Mouse (Mus musculus): ENCODE measurements around the gene Pip5kl1.

Pip5kl1 gene

DNA sequence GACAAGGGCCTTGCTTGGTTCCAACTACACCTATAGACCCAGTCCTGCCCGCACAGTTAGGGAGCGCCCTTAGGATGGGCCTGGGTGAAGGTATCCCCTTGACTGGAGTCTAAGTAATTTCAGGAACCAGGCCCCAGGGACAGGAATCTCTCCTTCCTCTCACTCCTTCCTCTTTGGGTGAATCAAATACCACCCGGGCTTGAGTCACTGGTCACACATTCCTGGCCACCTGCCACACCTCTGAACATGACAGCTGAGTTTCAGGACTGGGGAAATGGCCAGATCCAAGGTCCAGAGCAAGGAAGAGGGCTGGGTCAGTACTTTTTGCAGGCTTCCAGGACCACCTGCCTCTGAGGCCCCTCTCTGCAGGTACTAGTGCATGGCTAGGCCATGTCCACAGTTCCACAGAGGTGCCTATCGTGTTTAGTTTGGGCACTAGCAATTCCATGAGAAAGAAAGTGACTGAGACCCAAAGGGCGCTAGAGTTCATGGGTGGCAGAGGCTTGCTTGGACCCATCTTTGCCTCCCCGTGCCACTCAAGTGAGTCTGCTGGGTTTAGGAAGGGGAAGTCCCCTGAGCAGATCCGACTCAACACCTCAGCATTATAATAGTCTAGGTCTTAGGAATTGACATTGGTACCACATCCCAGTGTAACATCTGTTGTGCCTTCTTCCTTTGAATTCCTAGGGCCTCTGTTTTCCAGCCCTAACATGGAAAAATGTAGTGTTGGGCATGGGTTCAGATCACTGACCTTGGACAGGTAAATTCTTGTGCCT lies 26.4 kb upstream of the Pip5kl1 start:
- DNase-seq (ENCODE audit: low read depth, low spot score), result no peak

DNA sequence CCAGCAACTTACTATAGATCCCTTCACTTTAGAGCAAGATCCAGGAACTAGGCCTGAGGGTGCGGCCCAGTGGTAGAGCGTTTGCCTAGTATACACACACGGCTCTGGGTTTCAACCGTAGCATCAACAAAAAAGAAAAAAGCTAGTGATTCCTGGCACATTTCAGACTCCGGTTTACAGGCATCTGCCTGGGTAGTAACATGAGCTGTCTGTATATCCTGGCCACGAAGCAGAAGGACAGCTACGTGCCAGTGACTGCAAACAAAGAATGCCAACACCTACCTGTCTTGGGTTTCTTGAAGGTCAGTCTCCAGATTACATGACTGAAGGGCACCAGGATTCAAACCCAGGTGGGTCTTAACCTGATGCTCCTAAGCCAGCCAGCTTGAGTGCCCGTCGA lies 25.4 kb upstream of the Pip5kl1 start:
- DNase-seq (ENCODE audit: low read depth, low spot score), result no peak

DNA sequence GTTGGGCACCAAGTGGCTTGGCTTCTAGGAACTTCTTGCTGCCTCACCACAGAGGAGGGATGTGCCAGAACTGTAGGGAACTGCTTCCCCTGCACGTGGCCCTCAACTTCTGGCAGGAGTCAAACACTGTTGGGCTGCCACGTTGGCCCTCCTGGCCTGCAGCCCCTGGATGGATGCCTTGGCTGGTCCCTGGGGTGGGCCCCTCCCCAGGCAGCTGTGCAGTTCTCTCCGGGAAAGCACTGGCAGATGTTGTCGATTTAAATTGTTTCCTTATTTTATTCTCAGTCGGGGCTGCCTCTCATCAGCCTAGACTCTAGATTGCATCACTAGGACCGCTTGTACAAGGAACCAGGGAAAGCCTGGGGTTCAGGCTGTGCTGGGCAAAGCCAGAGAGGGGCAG lies 24.8 kb upstream of the Pip5kl1 start:
- DNase-seq (ENCODE audit: low read depth, low spot score), result no peak

DNA sequence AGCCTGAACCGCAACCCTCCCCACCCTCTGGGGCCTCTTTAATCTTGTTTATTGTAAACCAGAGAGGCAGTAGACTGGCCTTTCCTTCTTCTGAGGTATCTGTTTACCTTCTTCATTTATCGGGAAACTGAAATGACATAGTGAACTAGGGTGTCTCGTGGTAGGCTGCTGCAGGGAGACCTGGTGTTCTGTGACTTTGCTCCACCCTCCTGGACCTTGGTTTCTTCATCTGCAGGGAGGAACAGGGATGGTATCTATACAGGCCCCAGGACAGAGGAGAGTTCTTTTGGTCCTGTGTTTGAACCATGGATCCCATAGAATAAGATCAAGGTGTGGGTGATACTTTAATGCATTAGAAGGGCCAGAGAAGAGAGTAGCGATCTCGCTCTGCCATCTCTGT lies 23.4 kb upstream of the Pip5kl1 start:
- DNase-seq (ENCODE audit: low read depth, low spot score), result no peak

DNA sequence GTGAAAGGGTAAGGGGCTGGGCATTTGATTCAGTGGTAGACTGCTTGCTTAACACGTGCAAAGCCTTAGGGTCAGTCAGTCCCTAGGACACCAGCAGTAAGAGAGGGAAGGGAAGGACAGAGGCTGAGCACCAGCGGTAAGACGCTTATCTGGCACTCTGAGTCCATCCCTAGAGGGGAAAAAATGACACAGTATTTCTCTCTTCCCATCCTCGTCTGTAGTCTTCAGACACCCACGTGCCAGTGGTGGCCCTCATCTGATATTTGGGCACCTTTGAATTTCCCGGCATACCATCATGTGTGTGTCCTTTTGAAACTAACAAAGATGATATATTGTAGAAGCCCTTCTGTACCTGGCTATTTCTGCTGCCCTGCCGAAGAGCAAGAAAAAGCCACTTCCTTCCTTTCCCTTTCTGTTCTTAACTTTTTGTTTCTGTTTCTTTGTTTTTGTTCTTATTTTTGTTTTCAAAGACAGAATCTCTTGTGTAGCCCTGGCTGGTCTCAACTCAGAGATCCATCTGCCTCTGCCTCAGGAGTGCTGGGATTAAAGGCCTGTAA lies 20.9 kb upstream of the Pip5kl1 start:
- DNase-seq (ENCODE audit: low read depth, low spot score), result peak; percentile 64

DNA sequence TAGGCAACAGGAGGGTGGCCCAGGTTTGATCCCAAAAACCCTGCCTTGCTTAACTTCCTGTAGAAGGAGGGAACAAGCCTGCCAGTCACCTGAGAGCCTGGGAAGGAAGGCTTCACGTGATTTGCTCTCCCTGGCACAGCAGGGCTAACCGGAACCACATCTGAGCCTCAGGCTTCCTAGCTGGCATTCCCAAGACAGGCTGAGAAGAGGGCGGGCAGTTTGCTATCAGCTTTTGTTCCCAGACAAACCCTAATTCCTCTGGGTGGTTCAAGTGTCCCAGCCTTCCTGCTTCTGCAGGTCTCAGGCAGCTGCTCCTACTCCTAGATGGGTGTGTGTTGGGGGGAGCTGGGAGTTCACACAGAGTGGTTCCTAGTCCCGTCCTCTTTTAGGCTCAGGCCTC lies 19.1 kb upstream of the Pip5kl1 start:
- no peak for DNase-seq (ENCODE audit: low read depth, low spot score)

DNA sequence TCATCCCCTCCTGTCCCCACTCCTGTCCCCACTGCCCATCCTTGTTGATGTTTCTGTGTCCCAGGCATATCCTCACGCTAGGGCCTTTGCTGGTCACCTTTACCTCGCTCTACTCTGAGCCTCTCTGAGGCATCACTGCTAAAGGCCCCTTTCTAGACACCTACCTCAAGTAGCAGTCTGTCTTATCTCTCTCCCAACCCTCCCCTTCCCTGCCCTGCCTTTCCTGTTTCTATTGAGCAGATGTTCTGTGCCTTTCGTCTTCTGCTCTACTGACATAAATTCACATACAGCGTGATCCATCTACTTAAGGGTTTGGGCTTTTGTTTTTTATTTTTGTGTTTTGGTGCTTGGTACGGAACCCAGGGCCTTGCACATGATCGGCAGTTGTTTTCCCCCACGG lies 18.6 kb upstream of the Pip5kl1 start:
- DNase-seq (ENCODE audit: low read depth, low spot score), result no peak

DNA sequence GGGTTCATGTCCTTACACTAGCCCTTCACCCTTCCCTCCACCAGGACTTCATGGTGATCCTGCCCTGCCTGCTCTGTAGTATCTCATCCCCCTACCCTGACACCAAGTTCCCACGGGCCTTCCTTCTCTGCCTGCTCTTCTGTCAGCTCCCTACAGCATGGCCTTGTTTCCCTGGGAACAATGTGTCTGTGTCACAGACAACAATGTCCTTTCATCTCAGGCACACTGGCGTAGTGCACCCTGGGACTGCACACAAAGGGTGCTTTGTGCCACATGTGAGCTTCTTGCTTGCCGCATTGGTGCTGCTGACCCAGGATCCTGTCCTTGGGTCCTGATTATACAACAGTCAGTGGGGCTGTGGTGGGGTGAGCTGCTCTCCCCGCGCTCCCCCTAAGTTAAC lies 15.0 kb upstream of the Pip5kl1 start:
- DNase-seq (ENCODE audit: low read depth, low spot score), result no peak

DNA sequence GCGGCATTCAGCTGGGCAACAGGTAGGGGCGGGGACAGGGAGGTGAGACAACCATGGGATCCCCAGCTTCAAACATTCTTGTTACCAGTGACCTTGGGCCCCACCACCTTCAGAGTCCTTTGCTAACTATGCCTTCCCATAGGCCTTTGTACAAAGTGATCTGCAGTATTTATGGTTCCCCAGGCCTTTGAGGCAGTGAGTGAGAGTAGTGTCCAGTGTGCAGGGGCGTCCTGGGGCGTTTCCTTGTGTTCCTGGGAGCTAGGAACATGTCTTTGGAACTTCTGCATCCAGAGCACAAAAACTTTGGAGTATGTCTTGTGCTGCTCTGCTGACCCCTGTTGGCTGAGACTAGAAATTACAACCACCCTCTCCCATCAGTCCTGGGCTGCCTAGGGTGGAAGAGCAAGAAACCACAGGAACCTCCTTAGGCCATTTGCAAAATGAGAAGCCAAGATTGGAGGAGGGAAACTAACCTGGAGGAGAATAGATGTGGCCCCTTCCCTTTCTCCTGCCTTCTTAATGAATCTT lies 8.0 kb upstream of the Pip5kl1 start:
- DNase-seq (ENCODE audit: low read depth, low spot score), result peak; percentile 67

DNA sequence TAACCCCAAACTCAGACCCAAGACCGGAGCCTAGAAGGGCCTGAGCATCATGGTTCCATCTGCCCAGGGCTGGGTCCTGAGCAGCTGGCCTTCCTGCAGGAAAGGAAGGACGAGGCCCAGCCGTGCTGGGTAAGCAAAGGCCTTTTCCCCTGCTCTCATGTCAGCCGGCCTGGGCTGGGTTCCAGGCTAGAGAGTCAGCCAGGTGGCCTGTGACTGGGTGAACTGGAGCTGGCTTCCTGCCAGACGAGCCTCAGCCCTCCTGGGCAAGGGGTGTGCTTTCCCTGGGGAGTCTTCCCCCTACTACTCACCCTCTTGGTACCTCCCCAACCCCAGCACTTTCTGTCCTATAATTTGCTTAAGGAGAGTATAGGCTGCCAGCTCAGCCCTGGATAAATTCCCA lies 6.4 kb upstream of the Pip5kl1 start:
- DNase-seq (ENCODE audit: low read depth, low spot score), result no peak

DNA sequence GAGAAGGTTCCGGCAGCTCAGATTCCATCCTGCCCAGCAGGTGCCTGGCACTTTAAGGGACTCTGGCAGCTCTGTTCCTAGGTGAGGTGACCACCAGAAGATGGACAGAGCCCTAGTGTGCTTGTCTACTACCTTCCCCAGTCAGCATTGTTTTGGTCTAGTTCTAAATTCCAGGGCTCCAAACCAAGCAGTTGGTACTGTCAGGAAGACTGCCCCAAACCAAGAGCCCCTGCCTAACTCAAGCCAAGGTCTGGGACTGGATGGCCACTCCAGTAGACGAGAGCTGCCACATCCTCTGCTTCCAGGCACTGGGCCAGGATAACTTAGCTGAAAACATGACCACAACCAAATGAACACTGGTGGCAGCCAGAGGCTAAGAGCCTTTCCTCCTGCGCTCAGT lies 5.7 kb upstream of the Pip5kl1 start:
- no peak for DNase-seq (ENCODE audit: low read depth, low spot score)

DNA sequence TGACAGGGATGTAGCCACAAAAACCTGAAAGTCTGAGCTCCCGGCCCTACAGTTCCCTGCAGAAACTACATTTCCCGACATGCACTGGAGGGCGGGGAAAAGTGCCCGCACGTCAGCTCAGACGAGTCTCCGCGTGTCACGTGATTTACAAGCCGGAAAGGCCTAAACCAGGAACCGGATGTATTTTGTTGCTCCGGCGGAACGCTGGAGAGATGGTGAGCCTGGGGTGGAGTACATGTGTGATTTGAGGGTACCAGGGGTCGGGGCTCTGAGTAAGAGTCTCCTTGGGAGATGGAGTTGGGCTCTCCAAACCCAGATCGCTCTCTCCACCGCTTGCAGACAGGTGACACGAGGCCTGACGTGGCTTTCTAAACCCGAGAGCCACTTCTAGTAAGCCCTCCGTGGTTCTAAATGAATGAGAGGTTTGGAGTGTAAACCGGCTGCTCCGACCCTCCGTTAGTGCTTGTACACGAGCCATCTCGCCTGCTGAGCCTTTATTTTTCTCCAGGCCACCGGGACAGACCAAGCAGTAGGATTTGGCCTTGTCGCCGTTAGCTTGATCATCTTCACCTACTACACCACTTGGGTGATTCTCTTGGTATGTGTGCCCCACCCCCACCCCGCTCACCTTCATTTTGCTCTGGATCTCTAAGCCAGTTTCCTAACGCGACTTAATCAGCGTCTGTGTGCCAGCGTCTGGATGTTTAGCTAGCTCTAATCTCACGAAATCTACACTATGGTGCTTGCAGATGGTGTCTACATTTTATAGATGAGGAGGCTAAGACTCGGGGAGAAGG lies 3.7 kb upstream of the Pip5kl1 start, which contains the start of gene Dpm2:
TSS of gene Dpm2 (plus strand) at position 161 of the 797 bp plus-strand sequence.
- DNase-seq (ENCODE audit: low read depth, low spot score), result peak; percentile 92

DNA sequence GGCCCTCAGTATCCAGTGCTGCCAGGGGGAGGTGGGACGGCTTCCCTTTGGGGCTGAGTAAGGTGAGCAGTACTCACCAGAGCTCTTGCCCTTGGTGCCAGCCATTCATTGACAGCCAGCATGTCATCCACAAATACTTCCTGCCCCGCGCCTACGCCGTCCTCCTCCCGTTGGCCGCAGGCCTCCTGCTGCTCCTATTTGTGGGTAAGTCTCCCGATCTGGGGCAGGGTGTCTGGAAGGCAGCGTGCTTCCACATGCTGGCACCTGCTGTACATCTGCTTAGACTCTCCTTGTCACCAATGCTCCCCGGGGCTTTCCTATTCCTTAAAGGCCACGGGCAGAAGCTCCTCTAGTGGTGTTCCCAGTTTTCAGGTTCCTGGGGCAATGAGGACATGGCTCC lies 2.4 kb upstream of the Pip5kl1 start:
- no peak for DNase-seq (ENCODE audit: low read depth, low spot score)

DNA sequence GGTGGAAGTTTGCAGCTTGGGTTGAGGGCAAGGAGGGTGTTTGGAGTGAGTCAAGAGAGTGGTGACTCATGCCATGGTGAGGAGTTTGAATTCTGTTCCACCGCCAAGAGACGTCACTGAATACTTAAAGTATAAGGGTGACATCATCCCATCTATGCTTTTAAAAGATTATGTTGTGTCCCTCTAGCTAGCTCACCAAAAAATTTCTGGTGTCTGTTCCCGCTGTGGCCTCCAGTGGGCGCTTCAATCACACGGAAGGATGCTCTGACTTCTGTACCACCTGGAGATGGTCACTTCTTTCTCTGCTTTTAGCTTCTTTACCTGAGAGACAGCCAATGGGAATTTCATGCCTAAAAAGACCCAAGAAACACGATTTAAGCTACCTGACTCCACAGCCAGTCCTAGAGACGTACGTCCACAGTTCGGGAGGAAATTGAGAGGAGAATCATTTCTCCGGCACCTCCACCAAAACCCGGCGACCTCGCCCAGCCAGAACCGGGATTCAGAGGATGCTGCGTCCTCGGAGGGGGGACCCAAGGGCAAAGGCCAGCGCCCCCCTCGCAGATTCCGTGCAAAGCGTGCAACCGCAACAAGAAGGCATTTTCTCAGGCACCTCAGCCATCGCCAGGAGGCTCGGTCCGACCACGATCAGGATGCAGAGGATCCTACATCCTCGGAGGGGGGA lies 446 bp downstream of the Pip5kl1 start:
- peak; percentile 55 for DNase-seq (ENCODE audit: low read depth, low spot score)

DNA sequence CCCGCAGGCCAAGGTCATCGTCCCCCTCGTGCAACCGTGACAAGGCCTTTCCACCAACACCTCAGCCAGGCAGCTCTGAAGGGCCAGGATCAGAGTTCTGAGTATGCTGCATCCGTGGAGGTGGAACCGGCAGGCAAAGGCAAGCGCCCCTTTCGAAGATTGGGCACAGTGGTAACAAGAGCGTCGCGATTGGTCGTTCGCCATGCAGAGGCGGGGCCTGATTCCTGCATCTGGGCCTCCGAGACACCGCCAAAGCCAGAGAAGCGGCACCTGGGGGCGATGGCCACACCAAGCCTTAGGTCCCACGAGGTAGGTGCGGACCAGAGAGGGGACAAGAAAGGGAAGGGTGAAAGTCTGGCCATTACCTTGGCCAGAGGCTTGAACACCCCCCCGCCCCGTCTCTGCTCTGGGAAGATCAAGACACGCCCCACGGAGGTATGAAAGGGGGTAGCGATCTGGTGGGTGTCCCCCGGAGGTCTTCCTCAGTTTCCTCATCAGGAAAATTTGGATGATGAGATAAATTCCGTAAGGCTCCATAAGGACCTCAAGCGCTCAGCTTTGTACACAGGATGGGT lies 1.1 kb downstream of the Pip5kl1 start, which contains the start of gene 9430097D07Rik:
TSS of gene 9430097D07Rik (minus strand) at position 99 of the 575 bp plus-strand sequence.
- no peak for DNase-seq (ENCODE audit: low read depth, low spot score)

DNA sequence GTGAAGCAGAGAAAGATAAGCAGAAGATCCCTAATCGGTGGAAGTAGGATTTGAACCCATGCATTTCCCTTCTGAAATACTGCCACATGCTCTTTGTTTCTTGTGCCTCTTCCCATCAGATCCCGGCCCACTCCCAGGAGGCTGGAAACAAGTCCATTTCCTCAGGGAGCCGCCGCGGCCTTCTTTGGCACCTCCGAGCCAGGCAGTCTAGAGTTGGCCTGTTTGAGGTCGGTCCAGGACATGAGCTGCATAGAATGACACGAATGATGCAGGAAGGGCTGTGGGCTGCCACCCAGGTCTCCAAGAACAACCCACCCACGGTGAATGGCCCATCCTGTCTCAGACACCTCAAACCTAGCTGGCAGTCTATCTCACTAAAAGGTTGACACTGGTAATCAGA lies 1.9 kb downstream of the Pip5kl1 start:
- DNase-seq (ENCODE audit: low read depth, low spot score), result no peak

DNA sequence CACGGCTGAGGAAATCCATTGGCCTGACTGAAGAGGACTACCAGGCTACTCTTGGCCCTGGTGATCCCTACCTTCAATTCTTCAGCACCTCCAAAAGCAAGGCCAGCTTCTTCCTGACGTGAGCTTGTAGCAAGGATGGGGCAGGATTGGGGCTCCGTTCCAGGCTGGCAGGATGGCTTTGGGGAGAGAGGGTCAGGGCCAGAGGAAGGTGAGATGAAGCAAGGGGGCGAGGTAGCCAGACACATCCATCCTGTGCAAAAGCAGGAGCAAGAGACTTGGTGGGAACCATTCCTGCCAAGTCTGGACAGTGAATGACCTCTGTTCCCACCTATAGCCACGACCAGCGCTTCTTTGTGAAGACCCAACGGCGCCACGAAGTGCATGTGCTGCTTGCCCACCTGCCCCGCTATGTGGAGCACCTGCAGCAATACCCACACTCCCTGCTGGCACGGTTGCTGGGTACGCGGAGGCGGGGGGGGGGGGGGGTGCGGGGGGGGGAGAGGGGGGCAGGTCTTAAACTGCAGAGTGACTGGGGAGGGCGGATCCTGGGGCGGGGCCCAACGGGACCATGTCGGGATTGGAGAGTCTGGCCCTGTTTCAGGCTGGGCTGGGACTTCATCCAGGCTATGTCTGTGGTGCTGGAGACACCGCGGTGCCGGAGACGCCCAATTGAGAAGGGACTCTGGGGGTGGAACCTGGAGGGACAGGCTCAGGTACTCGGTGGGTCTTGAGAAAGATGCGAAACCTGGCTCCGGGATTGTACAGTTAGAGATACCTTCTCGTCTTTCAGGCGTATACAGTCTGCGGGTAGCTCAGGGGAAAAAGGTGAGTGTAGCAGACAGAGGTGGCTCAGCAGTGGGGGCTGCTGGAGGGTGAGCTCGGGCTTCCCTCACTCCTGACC lies 3.8 kb downstream of the Pip5kl1 start:
- no peak for DNase-seq (ENCODE audit: low read depth, low spot score)

DNA sequence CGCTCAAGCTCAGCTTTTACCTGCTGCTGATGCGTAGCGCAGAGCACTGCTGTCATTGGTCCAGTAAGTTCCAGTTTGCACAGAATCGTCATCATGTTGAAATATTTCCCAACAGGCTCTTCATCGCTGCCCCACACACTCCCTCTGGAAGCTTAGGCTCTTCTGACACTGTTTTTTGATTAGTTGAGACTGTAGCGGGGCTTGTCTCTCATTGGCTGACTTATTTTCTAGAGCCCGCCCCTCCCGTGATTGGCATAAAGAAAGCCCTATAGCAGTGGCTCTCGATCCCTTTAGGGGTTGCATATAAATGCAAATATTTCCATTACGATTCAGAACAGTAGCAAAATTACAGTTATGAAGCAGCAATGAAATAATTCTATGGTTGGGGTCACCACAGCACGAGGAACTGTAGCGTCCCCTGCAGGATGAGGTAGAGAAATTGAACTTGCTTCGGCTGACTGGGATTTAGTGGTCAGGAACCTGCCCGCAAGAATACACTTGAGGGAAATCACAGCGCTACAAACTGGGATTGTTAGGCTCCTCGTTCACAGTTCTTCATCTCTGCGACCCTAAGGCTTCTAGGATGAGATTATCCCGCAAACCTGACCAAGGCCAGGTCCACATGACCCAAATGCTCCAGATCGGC lies 7.0 kb downstream of the Pip5kl1 start:
- DNase-seq (ENCODE audit: low read depth, low spot score), result peak; percentile 82

DNA sequence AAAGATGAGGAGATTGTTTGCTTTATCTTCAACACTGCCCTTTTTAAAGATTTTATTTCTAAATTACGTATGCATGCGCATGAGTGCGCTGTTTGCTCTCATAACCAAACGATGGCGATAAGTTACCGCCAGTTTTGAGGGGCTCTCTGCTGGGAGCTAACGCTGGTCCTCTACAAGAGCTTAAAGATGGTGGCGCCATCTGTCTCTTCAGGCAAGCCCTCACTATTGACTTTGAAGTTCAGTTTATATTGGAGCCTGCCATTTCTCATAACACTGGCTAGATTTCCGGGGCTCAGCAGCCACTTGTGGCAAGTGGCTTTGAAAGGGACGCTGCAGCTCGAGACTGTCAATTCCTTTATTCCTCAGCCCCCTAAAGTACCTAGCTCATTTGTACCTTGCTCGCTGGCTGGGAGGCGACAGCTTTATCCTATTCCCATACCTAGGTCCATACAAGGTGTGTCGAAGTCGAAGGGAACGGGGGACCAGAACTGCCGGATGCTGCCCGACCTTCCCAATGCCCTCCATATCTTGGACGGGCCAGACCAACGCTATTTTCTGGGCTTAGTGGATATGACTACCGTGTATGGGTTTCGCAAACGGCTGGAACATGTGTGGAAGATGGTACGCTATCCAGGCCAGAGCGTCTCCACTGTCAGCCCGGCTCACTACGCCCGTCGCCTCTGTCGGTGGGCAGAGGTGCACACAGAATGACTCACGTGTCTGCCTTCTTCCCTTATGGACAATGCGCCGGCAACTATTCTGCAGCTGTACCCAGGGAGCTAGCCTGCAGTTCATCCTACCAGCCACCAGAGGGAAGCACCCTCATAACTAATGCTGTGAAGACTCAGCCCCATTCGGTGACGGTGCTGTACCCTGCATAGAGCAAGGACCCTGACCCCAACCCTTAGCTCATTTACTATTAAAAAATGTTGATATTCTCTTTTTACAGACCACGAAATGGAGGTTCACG lies 8.5 kb downstream of the Pip5kl1 start:
- peak; percentile 84 for DNase-seq (ENCODE audit: low read depth, low spot score)
